Comparison of ENCODE assay signal across 8 mouse cellular contexts in genomic region chr19:4099837-4100717, GRCm38 (mm10). TPM values are rescaled to one million over a fixed set of nuclear protein-coding genes. Genes with fewer than 3 reads are reported as not detected.
DNase-seq lines count a peak whose midpoint lies in the region; ATAC-seq and TF ChIP-seq lines count a peak whose summit lies in the region.

TSS of gene Pitpnm1 (plus strand) at chr19:4099998.

- peak within 1 kb of the TSS; percentile 67 for H3K9ac ChIP-seq in heart, embryonic 15.5 days
- H3K9ac ChIP-seq in liver, postnatal 0 days (replicated peaks) = peak within 1 kb of the TSS; percentile 50
- peak within 1 kb of the TSS; percentile 68 for H3K9ac ChIP-seq in neural tube, embryonic 14.5 days (replicated peaks; ENCODE audit: low read depth, low read length)

- peak; percentile 7; the same call in 1 of the 2 replicates for ATAC-seq in heart, embryonic 15.5 days (replicated peaks; ENCODE audit: insufficient number of reproducible peaks, insufficient read depth, low FRiP score, low read depth)
- ATAC-seq in liver, postnatal 0 days = no peak
- ATAC-seq in neural tube, embryonic 14.5 days (ENCODE audit: low read depth) = no peak

- TF ChIP-seq POLR2A in embryonic fibroblast, embryonic 13.5 days (IDR thresholded peaks at IDR 0.05; ENCODE audit: low read depth, low read length) = no peak

- DNase-seq in 3T3-L1 (ENCODE audit: low read depth, low spot score) = peak; percentile 73
- DNase-seq in adrenal gland, adult 8-10 months = peak; percentile 72
- DNase-seq in kidney, postnatal 14 days = peak; percentile 85
- peak; percentile 86 for DNase-seq in liver, postnatal 0 days
- DNase-seq in thymus, postnatal 10 days (ENCODE audit: low spot score in 2 of 2) = peak; percentile 62 to 76

- H3K4me3 ChIP-seq in embryonic fibroblast, embryonic 13.5 days (ENCODE audit: insufficient read depth, low read length) = peak within 1 kb of the TSS; percentile 55
- peak within 1 kb of the TSS; percentile 66 for H3K4me3 ChIP-seq in heart, embryonic 15.5 days
- peak within 1 kb of the TSS; percentile 51 for H3K4me3 ChIP-seq in liver, postnatal 0 days (ENCODE audit: low read depth, low read length)
- H3K4me3 ChIP-seq in neural tube, embryonic 14.5 days (ENCODE audit: low read depth, low read length) = peak within 1 kb of the TSS; percentile 57

- peak within 1 kb of the TSS; percentile 85 for H3K4me2 ChIP-seq in heart, embryonic 15.5 days
- H3K4me2 ChIP-seq in liver, postnatal 0 days (ENCODE audit: low read depth, low read length) = peak within 1 kb of the TSS; percentile 95
- H3K4me2 ChIP-seq in neural tube, embryonic 14.5 days (ENCODE audit: low read depth, low read length) = peak within 1 kb of the TSS; percentile 85

- H3K36me3 ChIP-seq in heart, embryonic 15.5 days = peaks cover 13% of the 10 kb centered on the region; the same call in 1 of the 2 replicates
- H3K36me3 ChIP-seq in liver, postnatal 0 days (replicated peaks; ENCODE audit: insufficient read depth, low read length) = peaks cover 7% of the 10 kb centered on the region
- no peaks in the 10 kb centered on the region for H3K36me3 ChIP-seq in neural tube, embryonic 14.5 days (ENCODE audit: control insufficient read depth, insufficient read depth, low read length)

- H3K4me1 ChIP-seq in embryonic fibroblast, embryonic 13.5 days (ENCODE audit: control insufficient read depth, insufficient read depth, low read length) = peaks cover 5% of the 10 kb centered on the region; the same call in 1 of the 2 replicates
- peaks cover 41% of the 10 kb centered on the region for H3K4me1 ChIP-seq in heart, embryonic 15.5 days (replicated peaks)
- H3K4me1 ChIP-seq in liver, postnatal 0 days (ENCODE audit: insufficient read depth) = peaks cover 39% of the 10 kb centered on the region
- peaks cover 36% of the 10 kb centered on the region for H3K4me1 ChIP-seq in neural tube, embryonic 14.5 days (ENCODE audit: control insufficient read depth, insufficient read depth, low read length)

- under 1% methylated on average over 53 of the region's 53 CpGs for WGBS in heart, embryonic 15.5 days
- 1% methylated on average over 49 of the region's 53 CpGs for WGBS in liver, postnatal 0 days (ENCODE audit: insufficient replicate concordance)
- whole genome bisulfite sequencing in neural tube, embryonic 14.5 days = 2% methylated on average over 50 of the region's 53 CpGs

- no peaks in the 10 kb centered on the region for H3K9me3 ChIP-seq in heart, embryonic 15.5 days (replicated peaks)
- no peaks in the 10 kb centered on the region for H3K9me3 ChIP-seq in liver, postnatal 0 days (ENCODE audit: low read length)
- H3K9me3 ChIP-seq in neural tube, embryonic 14.5 days (ENCODE audit: control insufficient read depth, low read length) = no peaks in the 10 kb centered on the region

- no peak for TF ChIP-seq EP300 in liver, postnatal 0 days (IDR thresholded peaks at IDR 0.05; ENCODE audit: low read depth)

- H3K27me3 ChIP-seq in heart, embryonic 15.5 days = peaks cover 20% of the 10 kb centered on the region
- peaks cover 19% of the 10 kb centered on the region for H3K27me3 ChIP-seq in liver, postnatal 0 days (ENCODE audit: insufficient read depth, low read length)
- no peaks in the 10 kb centered on the region for H3K27me3 ChIP-seq in neural tube, embryonic 14.5 days (ENCODE audit: control insufficient read depth, insufficient read depth, low read length)

- no peak for TF ChIP-seq CTCF in embryonic fibroblast, embryonic 13.5 days (IDR thresholded peaks at IDR 0.05; ENCODE audit: borderline replicate concordance, insufficient read depth, low read length)
- no peak for TF ChIP-seq CTCF in liver, postnatal 0 days (IDR thresholded peaks at IDR 0.05; ENCODE audit: low read depth)

- peak within 1 kb of the TSS; percentile 23 for H3K27ac ChIP-seq in embryonic fibroblast, embryonic 13.5 days (ENCODE audit: insufficient read depth, low read length)
- peak within 1 kb of the TSS; percentile 71 for H3K27ac ChIP-seq in heart, embryonic 15.5 days
- H3K27ac ChIP-seq in liver, postnatal 0 days (ENCODE audit: low read depth) = peak within 1 kb of the TSS; percentile 95
- H3K27ac ChIP-seq in neural tube, embryonic 14.5 days (ENCODE audit: low read depth, low read length) = peak within 1 kb of the TSS; percentile 64; the same call in 1 of the 2 replicates

RNA-seq across cellular contexts. Expression of gene Pitpnm1, which starts in this region (rescaled TPM):
- total RNA-seq in adrenal gland, adult 8-10 months (2022) = 100 to 1,000 TPM in 1 of 4 experiments, 10 to 100 TPM in 3; 57.1 to 119 (median 84.1) TPM
- polyA plus RNA-seq in embryonic fibroblast, embryonic 13.5 days (2011; ENCODE audit: insufficient read length, low read depth, missing spikeins) = 14.5 and 19.5 TPM in 2 replicates
- polyA plus RNA-seq in heart, embryonic 15.5 days (2015; fragmentation: Nextera tagmentation; extraction: Ambion mirVana) = 17.2 and 26.5 TPM in 2 replicates
- 6.6 and 7.4 TPM in 2 replicates for polyA plus RNA-seq in liver, postnatal 0 days (2015; fragmentation: Nextera tagmentation; extraction: Ambion mirVana)
- polyA plus RNA-seq in neural tube, embryonic 14.5 days (2014; fragmentation: Nextera tagmentation; extraction: Ambion mirVana) = 65.1 and 76.5 TPM in 2 replicates

Comparison
In these comparisons a context has a peak if more than half of its experiments do, and no peak if none do; other contexts are left out.
1. H3K27ac ChIP-seq: peak in every context shown above with its lines; median percentile 95 in liver, postnatal 0 days; 71 in heart, embryonic 15.5 days; 64 in neural tube, embryonic 14.5 days; 23 in embryonic fibroblast, embryonic 13.5 days.